ENCODE assay signal across 8 mouse cellular contexts in the genomic region with DNA sequence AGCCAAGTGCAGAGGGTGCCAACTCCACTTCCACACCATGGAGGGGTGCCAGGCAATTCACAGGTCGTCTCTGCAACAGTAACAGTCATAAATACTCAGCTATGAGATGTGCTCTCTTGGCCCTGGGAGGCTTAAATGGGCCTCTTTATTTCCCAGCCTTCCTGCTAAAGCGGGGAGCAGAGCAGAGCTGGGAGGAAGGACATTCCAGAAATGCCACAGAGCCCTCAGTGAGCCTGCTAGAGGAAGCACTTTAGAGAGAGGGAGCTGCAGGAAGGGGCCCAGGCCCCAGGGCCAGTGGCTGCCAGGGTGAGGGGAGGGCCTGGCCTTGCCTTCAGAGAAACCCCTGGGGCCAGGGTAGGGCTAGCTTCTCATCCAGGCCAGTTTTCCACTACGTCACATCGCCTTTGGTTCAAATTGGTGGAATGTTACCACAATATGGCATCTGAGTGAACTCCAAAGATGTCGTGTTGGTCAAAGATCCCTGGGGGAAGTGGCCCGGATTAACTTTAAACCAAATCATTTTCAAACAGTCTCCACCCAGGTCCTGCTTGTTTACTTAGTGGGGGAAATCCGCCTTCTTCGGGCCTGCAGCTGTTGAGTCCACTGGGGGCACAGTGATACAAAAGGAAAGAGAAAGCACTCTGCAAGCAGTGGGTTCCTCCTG. TPM values are rescaled to one million over a fixed set of nuclear protein-coding genes. Genes with fewer than 3 reads are reported as not detected.
DNase-seq lines count a peak whose midpoint lies in the region; ATAC-seq and TF ChIP-seq lines count a peak whose summit lies in the region.

No protein-coding gene starts in this region.

- H3K4me2 ChIP-seq in lung, postnatal 0 days (replicated peaks; ENCODE audit: low read depth, low read length), result no peak overlapping the region
- no peak overlapping the region for H3K4me2 ChIP-seq in stomach, embryonic 14.5 days (replicated peaks; ENCODE audit: low read depth, low read length)

- no peak overlapping the region for H3K4me3 ChIP-seq in layer of hippocampus, adult 2 months
- H3K4me3 ChIP-seq in heart, embryonic 10.5 days, result peak overlapping the region; percentile 25; the same call in 1 of the 2 replicates
- H3K4me3 ChIP-seq in lung, postnatal 0 days (ENCODE audit: low read depth, low read length), result no peak overlapping the region
- no peak overlapping the region for H3K4me3 ChIP-seq in stomach, embryonic 14.5 days (ENCODE audit: low read depth, low read length)

- peak; percentile 72 for ATAC-seq in lung, postnatal 0 days
- peak; percentile 56; the same call in 1 of the 2 replicates for ATAC-seq in stomach, embryonic 14.5 days (ENCODE audit: insufficient number of reproducible peaks, insufficient read depth, low FRiP score, low read depth)

- H3K27me3 ChIP-seq in heart, embryonic 10.5 days (ENCODE audit: insufficient read depth, poor library complexity, severe bottlenecking), result no peaks in the 10 kb centered on the region
- H3K27me3 ChIP-seq in lung, postnatal 0 days (replicated peaks; ENCODE audit: insufficient read depth, low read length), result no peaks in the 10 kb centered on the region
- H3K27me3 ChIP-seq in stomach, embryonic 14.5 days (ENCODE audit: control insufficient read depth, insufficient read depth, low read length), result no peaks in the 10 kb centered on the region

- H3K36me3 ChIP-seq in heart, embryonic 10.5 days, result no peaks in the 10 kb centered on the region
- H3K36me3 ChIP-seq in lung, postnatal 0 days (ENCODE audit: insufficient read depth, low read length), result no peaks in the 10 kb centered on the region
- H3K36me3 ChIP-seq in stomach, embryonic 14.5 days (ENCODE audit: control insufficient read depth, insufficient read depth, low read length), result no peaks in the 10 kb centered on the region

- TF ChIP-seq CTCF in layer of hippocampus, adult 2 months (conservative IDR thresholded peaks at IDR 0.05), result no peak
- peak; percentile 30 for TF ChIP-seq CTCF in lung, postnatal 0 days (IDR thresholded peaks at IDR 0.05)

- H3K9ac ChIP-seq in lung, postnatal 0 days (replicated peaks; ENCODE audit: low read depth), result no peak overlapping the region
- H3K9ac ChIP-seq in stomach, embryonic 14.5 days (replicated peaks; ENCODE audit: low read depth, low read length), result no peak overlapping the region

- H3K9me3 ChIP-seq in heart, embryonic 10.5 days, result no peaks in the 10 kb centered on the region
- H3K9me3 ChIP-seq in lung, postnatal 0 days (ENCODE audit: low read length), result no peaks in the 10 kb centered on the region
- no peaks in the 10 kb centered on the region for H3K9me3 ChIP-seq in stomach, embryonic 14.5 days (ENCODE audit: control insufficient read depth, low read depth, low read length)

- no peak for DNase-seq in layer of hippocampus, adult 2 months (ENCODE audit: low spot score in 2 of 2)
- DNase-seq in layer of hippocampus, postnatal 36 days, result no peak
- peak; percentile 73 to 75 for DNase-seq in cerebellum, postnatal 36 days
- DNase-seq in heart, embryonic 10.5 days (ENCODE audit: low spot score), result peak; percentile 79
- peak; percentile 52 to 68 for DNase-seq in kidney, adult 8-10 months
- peak; percentile 89 for DNase-seq in lung, postnatal 0 days (ENCODE audit: low spot score)
- DNase-seq in layer of hippocampus, adult 9-11 months, result no peak

- 22% methylated on average over 8 of the region's 8 CpGs for WGBS in heart, embryonic 10.5 days
- WGBS in lung, postnatal 0 days, result 10% methylated on average over 8 of the region's 8 CpGs
- WGBS in stomach, embryonic 14.5 days, result 22% methylated on average over 8 of the region's 8 CpGs

- TF ChIP-seq EP300 in lung, postnatal 0 days (IDR thresholded peaks at IDR 0.05), result no peak; the same call in 1 of the 2 replicates

- peak overlapping the region; percentile 82 for H3K27ac ChIP-seq in layer of hippocampus, adult 2 months
- H3K27ac ChIP-seq in heart, embryonic 10.5 days, result peak overlapping the region; percentile 89
- H3K27ac ChIP-seq in lung, postnatal 0 days (ENCODE audit: low read length), result peak overlapping the region; percentile 93
- H3K27ac ChIP-seq in stomach, embryonic 14.5 days (ENCODE audit: low read length), result peak overlapping the region; percentile 90

- H3K4me1 ChIP-seq in heart, embryonic 10.5 days, result peaks cover 78% of the 10 kb centered on the region
- peaks cover 51% of the 10 kb centered on the region for H3K4me1 ChIP-seq in lung, postnatal 0 days (ENCODE audit: insufficient read depth, low read depth, low read length)
- peaks cover 56% of the 10 kb centered on the region for H3K4me1 ChIP-seq in stomach, embryonic 14.5 days (ENCODE audit: control insufficient read depth, insufficient read depth, low read length)

RNA-seq across cellular contexts. Expression of a gene that starts 24.2 kb away (rescaled TPM):
- 100 to 1,000 TPM; 131 to 133 TPM for total RNA-seq in layer of hippocampus, adult 2 months (2021)
- total RNA-seq in layer of hippocampus, postnatal 36 days (2021), result 100 to 1,000 TPM; 136 to 137 TPM
- polyA plus RNA-seq in heart, embryonic 10.5 days (2016; fragmentation: Nextera tagmentation; extraction: Ambion mirVana), result 16.9 and 19.6 TPM in 2 replicates
- 18.2 and 22.9 TPM in 2 replicates for polyA plus RNA-seq in lung, postnatal 0 days (2015; fragmentation: Nextera tagmentation; extraction: Ambion mirVana)
- 25.5 and 25.8 TPM in 2 replicates for polyA plus RNA-seq in stomach, embryonic 14.5 days (2014; fragmentation: Nextera tagmentation; extraction: Ambion mirVana)

RNA-seq across cellular contexts. Expression of a gene that starts 59.8 kb away (rescaled TPM):
- 10 to 100 TPM; 28.3 to 32.7 TPM for total RNA-seq in layer of hippocampus, adult 2 months (2021)
- total RNA-seq in layer of hippocampus, postnatal 36 days (2021), result 10 to 100 TPM; 32.2 to 33.8 TPM
- 52.8 and 63.4 TPM in 2 replicates for polyA plus RNA-seq in heart, embryonic 10.5 days (2016; fragmentation: Nextera tagmentation; extraction: Ambion mirVana)
- 11.1 and 14.2 TPM in 2 replicates for polyA plus RNA-seq in lung, postnatal 0 days (2015; fragmentation: Nextera tagmentation; extraction: Ambion mirVana)
- 48.4 and 49.1 TPM in 2 replicates for polyA plus RNA-seq in stomach, embryonic 14.5 days (2014; fragmentation: Nextera tagmentation; extraction: Ambion mirVana)

Comparison
In these comparisons a context has a peak if more than half of its experiments do, and no peak if none do; other contexts are left out.
1. DNase-seq: peak in cerebellum, postnatal 36 days (2 of 2), heart, embryonic 10.5 days (single experiment), kidney, adult 8-10 months (2 of 2) and lung, postnatal 0 days (single experiment); none in layer of hippocampus, adult 2 months (0 of 2), layer of hippocampus, postnatal 36 days (0 of 2) and layer of hippocampus, adult 9-11 months (single experiment).
2. Peak in every context shown above with its lines, with median percentiles within 50 percentile points of each other: H3K27ac ChIP-seq.